Mouse (Mus musculus): ENCODE measurements around the gene Eme2.

Gene Eme2

DNA sequence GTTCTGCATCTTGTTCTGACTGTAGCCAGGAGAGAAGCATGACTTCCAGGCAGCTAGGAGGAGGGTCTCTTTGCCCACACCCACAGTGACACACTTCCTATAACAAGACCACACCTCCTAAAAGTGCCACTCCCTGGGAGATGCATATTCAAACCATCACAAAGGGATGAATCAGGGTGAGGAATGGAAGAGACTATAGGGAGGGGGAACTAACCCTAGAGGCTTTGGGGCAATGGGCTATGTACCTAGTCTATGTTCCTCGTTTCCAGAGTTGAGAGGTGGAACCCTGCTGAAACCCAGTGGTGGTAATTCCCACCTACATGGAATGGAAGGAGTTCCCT lies 20.5 kb downstream of the Eme2 start:
- in situ Hi-C loops (cut with MboI), result no loop called here

DNA sequence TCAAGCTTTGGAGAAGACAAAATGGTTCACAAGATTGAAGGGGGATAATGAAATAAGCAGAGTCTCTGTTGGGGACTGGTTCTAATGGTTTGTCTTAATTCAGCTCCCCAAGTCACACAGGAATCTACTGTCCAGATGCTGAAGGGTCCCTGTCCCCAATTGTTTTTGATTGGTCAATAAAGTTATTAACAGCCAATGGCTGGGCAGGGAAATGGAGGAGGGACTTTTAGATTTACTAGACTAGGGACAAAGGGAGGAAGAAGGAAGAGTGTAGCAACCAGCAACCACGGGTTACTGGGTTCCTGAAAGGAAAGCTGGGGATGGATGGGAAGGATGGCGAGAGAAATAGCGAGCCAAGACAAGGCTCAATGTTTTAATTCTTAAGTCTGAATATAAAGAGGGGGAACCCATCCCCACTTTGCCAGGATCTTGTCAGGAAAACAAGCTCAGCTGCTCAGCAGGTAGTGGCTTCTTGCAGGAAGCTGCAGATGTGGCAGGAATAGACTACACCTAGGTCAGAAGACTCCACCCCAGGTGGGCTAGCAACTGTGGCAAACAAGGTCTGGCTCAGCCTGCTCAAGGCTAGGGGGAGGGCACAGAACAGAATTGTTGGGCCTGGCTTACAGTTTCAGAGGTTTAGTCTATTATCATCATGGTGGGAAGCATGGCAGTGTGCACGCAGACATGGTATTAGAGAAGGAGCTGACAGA lies 21.0 kb downstream of the Eme2 start:
- in situ Hi-C loops (cut with MboI), result no loop called here

DNA sequence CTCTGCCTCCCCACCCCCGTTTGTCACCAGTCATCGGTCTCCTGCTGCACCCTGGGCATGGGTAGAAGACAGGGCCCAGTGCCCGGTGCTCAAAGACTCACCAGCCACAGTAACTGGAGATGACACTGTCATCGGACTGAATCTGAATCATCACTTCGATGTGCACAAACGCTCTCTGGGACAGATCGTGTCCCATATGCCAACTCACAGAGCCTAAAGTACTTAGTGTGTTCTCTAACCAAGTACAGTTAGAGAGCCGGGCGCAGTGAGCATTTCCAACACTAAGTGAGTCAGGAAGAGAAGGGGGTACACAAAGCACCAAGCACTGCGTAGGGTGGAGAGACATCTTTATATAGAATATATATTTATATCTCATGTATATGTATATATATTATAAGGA lies 27.0 kb downstream of the Eme2 start:
- in situ Hi-C loops (cut with MboI), result no loop called here

DNA sequence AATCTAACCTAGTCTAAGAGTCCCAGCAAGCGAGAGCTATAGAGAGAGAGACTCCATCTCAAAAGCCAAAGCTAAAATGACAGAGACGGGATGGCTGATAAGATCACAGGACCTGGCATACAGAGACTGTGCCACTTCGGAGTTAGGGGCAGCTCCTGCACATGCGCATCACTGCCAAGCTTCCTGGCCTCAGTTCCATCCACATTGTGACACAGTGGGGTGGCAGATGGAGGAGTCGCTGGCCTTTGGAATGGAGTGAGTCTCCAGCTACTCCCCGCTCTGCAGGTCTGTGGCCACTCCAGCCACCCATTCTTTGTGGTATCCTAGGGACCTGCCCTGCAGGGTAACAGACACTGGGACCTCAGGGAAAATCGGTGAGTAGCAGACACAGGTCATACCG lies 29.1 kb downstream of the Eme2 start, which contains the start of gene Igfals:
TSS of gene Igfals (plus strand) at position 222 of the 400 bp plus-strand sequence.
- in situ Hi-C loops (cut with MboI), result no loop called here

DNA sequence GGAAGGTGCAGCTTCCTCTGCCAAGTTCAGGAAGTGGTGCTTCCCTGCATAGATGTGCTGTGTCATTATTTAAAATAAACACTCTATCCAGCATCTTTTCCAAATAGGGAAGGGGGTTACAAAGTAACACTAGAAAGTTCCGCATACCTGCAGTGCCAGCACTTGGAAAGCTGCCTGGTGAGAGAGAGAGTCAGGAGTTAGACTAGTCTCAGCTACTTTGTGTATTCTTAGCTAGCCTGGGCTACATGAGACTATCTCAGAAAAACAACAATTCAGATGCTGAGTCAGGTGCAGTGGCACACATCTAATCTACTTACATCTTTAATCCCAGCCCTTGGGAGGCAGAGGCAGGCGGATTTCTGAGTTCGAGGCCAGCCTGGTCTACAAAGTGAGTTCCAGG lies 33.1 kb downstream of the Eme2 start:
- in situ Hi-C loops (cut with MboI), result no loop called here

GRCm38 (mm10) chr17:24860076-24860475 lies 34.8 kb downstream of the Eme2 start:
- in situ Hi-C loops (cut with MboI), result no loop called here

- in situ Hi-C loops (cut with MboI), result no loop called here
Observed at GRCm38 (mm10) chr17:24858967-24859366, 35.9 kb downstream of the Eme2 start.

DNA sequence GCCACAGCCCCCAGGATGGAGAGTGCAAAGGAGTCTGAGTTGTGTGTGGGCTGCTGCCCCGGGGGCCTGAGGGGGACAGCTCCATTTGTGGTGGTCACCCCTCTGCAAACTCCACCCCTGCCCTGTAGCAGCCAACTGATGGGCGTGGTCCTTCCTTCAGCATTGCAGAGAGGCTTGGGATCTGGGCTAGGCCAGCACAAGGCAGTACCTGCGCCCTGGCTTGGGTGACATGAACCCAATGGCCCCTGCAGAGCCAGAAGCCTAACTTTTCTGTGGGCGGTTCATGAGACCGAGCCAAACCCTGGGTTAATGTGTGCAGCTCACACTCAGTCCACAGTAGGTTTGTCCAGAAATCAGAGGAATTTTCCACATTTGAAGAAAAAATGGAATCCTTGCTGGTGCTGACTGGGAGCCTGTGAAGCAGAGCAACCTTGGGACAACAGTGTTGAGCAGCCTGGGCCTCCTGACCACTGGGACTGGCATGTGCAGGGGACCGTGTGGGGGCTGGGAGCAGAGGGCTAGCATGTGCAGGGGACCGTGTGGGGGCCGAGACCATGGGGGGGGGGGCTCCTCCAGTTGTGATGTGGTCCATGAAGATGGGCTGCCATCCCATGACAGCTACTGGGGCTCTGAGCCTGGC lies 36.9 kb downstream of the Eme2 start:
- in situ Hi-C loops (cut with MboI), result no loop called here

DNA sequence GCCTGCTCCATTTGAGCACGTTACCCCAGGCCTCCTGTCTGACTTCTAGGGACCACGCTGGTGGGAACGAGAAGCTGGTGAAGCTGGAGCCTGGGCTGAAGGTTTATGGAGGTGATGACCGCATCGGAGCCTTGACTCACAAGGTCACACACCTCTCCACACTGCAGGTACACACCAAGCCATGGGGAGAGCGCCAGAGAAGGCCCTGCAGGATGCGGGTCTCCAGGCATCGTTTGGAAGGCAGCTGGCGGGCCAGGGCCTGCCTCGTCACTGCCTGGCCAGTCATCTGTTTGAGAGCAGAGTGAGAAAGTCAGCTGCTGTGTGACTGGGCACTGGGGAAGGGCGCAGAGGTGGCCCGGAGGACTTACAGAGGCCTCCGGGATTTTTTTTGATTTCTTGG lies 38.3 kb downstream of the Eme2 start:
- in situ Hi-C loops (cut with MboI), result no loop called here

GRCm38 (mm10) chr17:24855838-24856464 lies 38.9 kb downstream of the Eme2 start:
- in situ Hi-C loops (cut with MboI), result no loop called here

- in situ Hi-C loops (cut with MboI), result no loop called here
Observed at GRCm38 (mm10) chr17:24851381-24852125, 43.3 kb downstream of the Eme2 start.

- in situ Hi-C loops (cut with MboI), result no loop called here
Observed at GRCm38 (mm10) chr17:24850773-24851127, 44.1 kb downstream of the Eme2 start.

DNA sequence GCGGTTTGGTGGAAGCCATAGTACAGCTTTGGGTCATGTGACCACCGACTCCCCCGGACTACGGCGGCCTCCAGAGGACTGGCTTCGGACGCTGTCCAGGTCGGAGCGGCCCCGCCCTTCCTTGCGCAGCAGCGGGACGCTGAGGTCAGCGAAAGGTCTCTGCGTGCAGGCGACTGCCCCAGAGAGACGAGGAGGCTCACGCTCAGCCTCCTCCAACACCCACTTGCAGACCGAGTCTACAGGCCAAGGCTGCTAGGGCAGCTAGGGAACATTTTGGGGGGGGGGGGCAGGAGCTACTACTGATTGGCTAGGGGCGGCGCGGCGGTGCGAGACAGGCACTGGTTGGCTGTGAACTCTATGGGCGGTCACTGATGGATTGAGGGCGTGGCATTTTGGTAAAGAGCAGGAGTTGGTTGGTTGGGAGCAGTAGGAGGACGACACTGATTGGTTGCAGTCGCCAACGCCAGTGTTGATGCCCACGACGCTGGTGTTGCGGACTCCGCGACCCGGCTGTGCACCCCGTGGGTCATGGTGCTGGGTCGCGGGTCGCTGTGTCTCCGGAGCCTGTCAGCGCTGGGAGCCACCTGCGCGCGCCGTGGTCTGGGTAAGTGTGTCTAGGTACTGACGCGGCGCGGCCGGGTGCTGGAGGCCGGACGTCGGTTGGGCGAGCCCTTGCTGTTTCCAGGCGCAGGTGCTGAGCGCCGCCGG lies 44.7 kb downstream of the Eme2 start, which contains the start of gene Fahd1:
TSS of gene Fahd1 (minus strand) at position 300 of the 708 bp plus-strand sequence.
- in situ Hi-C loops (cut with MboI), result no loop called here

- in situ Hi-C loops (cut with MboI), result no loop called here
Observed at GRCm38 (mm10) chr17:24849733-24850064, 45.2 kb downstream of the Eme2 start.

- in situ Hi-C loops (cut with MboI), result no loop called here
Observed at GRCm38 (mm10) chr17:24848600-24849031, 46.3 kb downstream of the Eme2 start.

DNA sequence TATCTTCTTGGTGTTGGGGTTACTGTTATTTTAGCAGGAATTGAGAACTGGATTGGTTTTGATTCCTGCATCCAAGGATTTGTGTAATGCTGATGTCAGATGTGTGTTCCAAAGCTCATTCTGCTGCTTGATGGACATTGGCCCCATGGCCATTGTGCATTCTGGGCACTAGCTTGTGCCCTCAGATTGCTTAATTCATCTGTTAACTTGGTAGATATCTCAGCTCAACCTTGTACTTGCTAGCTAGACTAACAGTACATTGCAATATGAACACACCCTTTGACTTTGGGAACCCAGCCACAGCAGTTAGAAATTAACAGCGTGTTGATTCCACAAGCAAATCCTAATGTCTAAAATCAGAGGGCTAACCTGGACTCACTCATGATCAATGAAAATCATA lies 47.5 kb downstream of the Eme2 start:
- in situ Hi-C loops (cut with MboI), result no loop called here

DNA sequence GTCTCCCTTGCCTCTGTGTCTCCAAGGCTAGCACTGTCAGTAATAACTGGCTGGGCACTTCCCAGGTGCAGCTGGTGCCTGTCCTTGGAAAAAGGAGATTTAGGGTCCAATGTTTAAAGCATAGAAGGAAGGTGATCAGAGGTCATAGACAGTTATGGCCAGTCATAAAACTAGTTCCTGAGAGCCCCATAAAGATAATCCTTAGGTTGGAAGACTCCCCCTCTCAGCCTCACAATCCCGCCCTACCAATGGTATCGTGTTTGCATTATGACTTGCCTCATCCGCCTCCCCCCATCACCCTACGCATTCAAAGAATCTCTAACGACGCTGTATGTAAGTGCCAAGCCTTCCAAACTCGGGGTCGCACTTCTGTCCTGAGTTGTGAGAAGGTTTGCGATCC lies 50.4 kb downstream of the Eme2 start:
- in situ Hi-C loops (cut with MboI), result no loop called here

DNA sequence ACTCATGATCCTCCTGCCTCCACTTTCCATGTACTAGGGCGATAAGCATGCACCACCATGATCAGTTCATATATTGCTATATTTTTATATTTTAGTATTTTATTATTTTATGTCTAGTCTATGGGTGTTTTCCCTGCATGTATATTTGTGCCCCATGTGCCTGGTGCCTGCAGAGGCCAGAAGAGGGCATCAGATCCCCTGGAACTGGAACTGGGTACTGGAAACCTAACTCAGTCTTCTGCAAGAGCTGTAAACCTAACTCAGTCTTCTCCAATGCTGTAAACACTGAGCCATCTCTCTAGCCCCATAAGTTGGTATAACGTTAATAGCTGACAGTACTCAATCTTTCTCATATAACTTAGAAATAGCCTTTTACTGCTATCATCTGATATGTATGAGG lies 52.3 kb downstream of the Eme2 start:
- in situ Hi-C loops (cut with MboI), result no loop called here

DNA sequence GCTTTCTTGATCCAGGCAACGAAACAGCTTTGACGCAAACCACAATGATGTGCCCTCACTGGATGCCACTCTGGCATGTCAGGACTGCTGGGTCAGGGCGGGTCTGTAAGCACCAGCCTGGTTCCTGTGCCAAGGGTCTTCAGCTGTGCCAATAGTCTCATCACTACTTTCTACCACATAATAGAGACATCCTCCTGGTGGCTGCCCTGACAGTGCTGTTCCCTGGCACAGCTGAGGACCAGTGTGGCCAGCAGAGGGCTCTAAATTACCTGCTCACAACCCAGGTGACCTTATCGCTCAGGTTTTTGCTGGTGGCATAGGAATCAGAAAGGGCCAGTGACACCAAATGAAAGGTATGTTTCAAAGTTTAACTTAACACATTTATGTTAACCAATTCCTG lies 53.8 kb downstream of the Eme2 start:
- in situ Hi-C loops (cut with MboI), result no loop called here

DNA sequence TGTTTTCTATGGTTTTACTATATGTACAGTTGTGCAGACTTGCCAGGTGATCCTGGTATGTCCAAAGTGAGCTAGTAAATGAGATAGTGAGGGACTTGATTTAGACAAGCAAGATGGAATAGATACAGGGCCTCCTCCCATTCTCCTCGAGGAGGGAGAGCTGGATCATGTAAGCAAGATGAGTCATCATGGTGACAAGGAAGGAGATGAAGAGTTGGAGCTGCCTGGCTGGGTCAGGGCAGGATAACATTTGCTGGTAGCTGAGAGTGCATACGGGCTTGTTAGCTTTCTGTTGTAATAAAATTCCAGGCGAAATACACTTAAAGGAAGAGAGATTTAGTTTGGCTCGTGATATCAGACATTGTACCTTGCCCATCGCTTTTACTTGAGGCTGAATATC lies 54.5 kb downstream of the Eme2 start:
- in situ Hi-C loops (cut with MboI), result no loop called here

- in situ Hi-C loops (cut with MboI), result no loop called here
Observed at GRCm38 (mm10) chr17:24839842-24840241, 55.0 kb downstream of the Eme2 start, which contains the start of gene Hagh. Gene Hagh, plus strand, starts transcription at chr17:24840143.
